Mouse (Mus musculus) C2C12 (cell line): ENCODE measurements at regions not wholly inside any gene's neighbourhood (a gene's known extent, or its start where the extent isn't known, plus 50 kb on each side); places are given as distances from the start of the nearest gene placed in this dataset.
A peak's percentile ranks its signal among the peaks of the same experiment; 100 is the strongest.

ENCODE experiments used
- H3K27me3 ChIP-seq: one replicate; pipeline ENCODE4 v1.6.1; 2011; ENCODE audit not compliant: control insufficient read depth, insufficient read depth, insufficient read length
- H3K36me3 ChIP-seq: one replicate; pipeline ENCODE4 v1.6.1; 2011; ENCODE audit not compliant: control insufficient read depth, insufficient read depth
- H3K4me3 ChIP-seq: one replicate; pipeline ENCODE4 v1.5.1; 2011; ENCODE audit warnings: mild to moderate bottlenecking, control low read depth; ENCODE audit not compliant: poor library complexity, insufficient read depth, severe bottlenecking
- H3K79me2 ChIP-seq: one replicate; pipeline ENCODE4 v1.6.1; 2011; ENCODE audit not compliant: control insufficient read depth, insufficient read depth
- H3K79me3 ChIP-seq: one replicate; pipeline ENCODE4 v1.6.1; 2011; ENCODE audit warnings: low read depth, control low read depth
- H3ac ChIP-seq: one replicate; pipeline ENCODE3; 2011; ENCODE audit warnings: low read depth; ENCODE audit not compliant: control insufficient read depth, insufficient read length
- CEBPB ChIP-seq: IDR thresholded peaks from one replicate; pipeline ENCODE4 v1.6.1; 2011; ENCODE audit warnings: low read depth, mild to moderate bottlenecking, control low read depth, moderate library complexity
- CTCF ChIP-seq: IDR thresholded peaks from one replicate; pipeline ENCODE4 v1.5.1; 2011; ENCODE audit not compliant: control insufficient read depth, insufficient read depth, insufficient read length
- FOSL1 ChIP-seq: IDR thresholded peaks from one replicate; pipeline ENCODE4 v1.8.0; 2011; ENCODE audit warnings: mild to moderate bottlenecking, low read length; ENCODE audit not compliant: poor library complexity, insufficient read depth, severe bottlenecking
- MAX ChIP-seq: IDR thresholded peaks from one replicate; pipeline ENCODE4 v1.6.1; 2011; ENCODE audit warnings: mild to moderate bottlenecking, control low read depth
- MYOD1 ChIP-seq: IDR thresholded peaks from one replicate; pipeline ENCODE4 v1.6.1; 2011; ENCODE audit warnings: low read depth; ENCODE audit not compliant: control insufficient read depth, insufficient read length
- MYOG ChIP-seq: IDR thresholded peaks from one replicate; pipeline ENCODE4 v1.6.1; 2011; ENCODE audit not compliant: control insufficient read depth, insufficient read length; ENCODE audit errors: extremely low read depth
- USF1 ChIP-seq: IDR thresholded peaks from one replicate; pipeline ENCODE4 v1.6.1; 2011; ENCODE audit warnings: low read depth, mild to moderate bottlenecking, control low read depth, moderate library complexity

GRCm38 (mm10) chr11:35006773-35007567, 114.1 kb upstream of the Slit3 start:
- Histone ChIP-seq H3K79me3 (no peaks in the 10 kb centered on the region), H3K36me3 (no peaks in the 10 kb centered on the region), H3ac (no peak overlapping the region), H3K4me3 (no peak overlapping the region), H3K27me3 (no peaks in the 10 kb centered on the region), H3K79me2 (no peaks in the 10 kb centered on the region)
- TF ChIP-seq CEBPB (no peak), MYOD1 (no peak), MYOG (no peak), FOSL1 (no peak), MAX (no peak), CTCF (no peak), USF1 (no peak)

DNA sequence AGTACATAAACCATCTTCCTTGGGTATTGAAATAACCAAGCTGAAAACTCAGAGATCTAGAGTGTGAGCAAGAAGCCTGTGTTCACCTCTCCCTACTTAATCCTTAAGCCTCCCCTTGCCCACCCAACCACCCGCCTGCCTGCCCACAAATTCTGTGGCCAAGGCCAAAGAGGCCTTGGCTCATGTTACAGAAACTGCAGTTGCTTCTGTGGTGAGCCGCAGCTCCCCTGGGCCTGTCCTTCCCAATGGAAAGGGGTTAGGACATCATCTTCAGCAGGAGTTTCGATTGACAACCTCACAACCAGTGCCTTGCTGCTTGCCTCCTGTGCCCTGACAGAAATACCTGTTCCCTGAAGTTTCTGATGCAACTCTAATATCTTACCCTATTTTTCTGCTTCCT, 115.9 kb upstream of the Slit3 start:
- Histone ChIP-seq H3K79me2 (no peaks in the 10 kb centered on the region), H3K79me3 (no peaks in the 10 kb centered on the region), H3K36me3 (no peaks in the 10 kb centered on the region), H3K4me3 (no peak overlapping the region), H3K27me3 (no peaks in the 10 kb centered on the region), H3ac (no peak overlapping the region)
- TF ChIP-seq MYOG (no peak), MAX (no peak), USF1 (no peak), CTCF (no peak), FOSL1 (no peak), MYOD1 (peak; percentile 80), CEBPB (peak; percentile 1)

GRCm38 (mm10) chr11:35004431-35004830, 116.6 kb upstream of the Slit3 start:
- Histone ChIP-seq H3K79me2 (no peaks in the 10 kb centered on the region), H3K79me3 (no peaks in the 10 kb centered on the region), H3K4me3 (no peak overlapping the region), H3K36me3 (no peaks in the 10 kb centered on the region), H3ac (no peak overlapping the region), H3K27me3 (no peaks in the 10 kb centered on the region)
- TF ChIP-seq MYOG (no peak), MAX (no peak), CTCF (no peak), CEBPB (no peak), MYOD1 (no peak), USF1 (no peak), FOSL1 (no peak)

GRCm38 (mm10) chr11:35003956-35004355, 117.1 kb upstream of the Slit3 start:
- TF ChIP-seq USF1 (no peak), MYOG (no peak), CEBPB (no peak), MYOD1 (no peak), FOSL1 (no peak)
- no peaks in the 10 kb centered on the region for H3K79me3 ChIP-seq
- no peak overlapping the region for H3ac ChIP-seq
- no peaks in the 10 kb centered on the region for H3K79me2 ChIP-seq
- H3K27me3 ChIP-seq: no peaks in the 10 kb centered on the region
- no peak overlapping the region for H3K4me3 ChIP-seq
- no peaks in the 10 kb centered on the region for H3K36me3 ChIP-seq

- no peak overlapping the region for H3ac ChIP-seq
- H3K79me2 ChIP-seq: no peaks in the 10 kb centered on the region
- H3K4me3 ChIP-seq: no peak overlapping the region
- TF ChIP-seq CEBPB (no peak), MYOD1 (no peak), CTCF (no peak), FOSL1 (no peak)
- no peaks in the 10 kb centered on the region for H3K79me3 ChIP-seq
- H3K27me3 ChIP-seq: no peaks in the 10 kb centered on the region
- no peaks in the 10 kb centered on the region for H3K36me3 ChIP-seq
Observed at GRCm38 (mm10) chr11:34997906-34998305, 123.1 kb upstream of the Slit3 start.

DNA sequence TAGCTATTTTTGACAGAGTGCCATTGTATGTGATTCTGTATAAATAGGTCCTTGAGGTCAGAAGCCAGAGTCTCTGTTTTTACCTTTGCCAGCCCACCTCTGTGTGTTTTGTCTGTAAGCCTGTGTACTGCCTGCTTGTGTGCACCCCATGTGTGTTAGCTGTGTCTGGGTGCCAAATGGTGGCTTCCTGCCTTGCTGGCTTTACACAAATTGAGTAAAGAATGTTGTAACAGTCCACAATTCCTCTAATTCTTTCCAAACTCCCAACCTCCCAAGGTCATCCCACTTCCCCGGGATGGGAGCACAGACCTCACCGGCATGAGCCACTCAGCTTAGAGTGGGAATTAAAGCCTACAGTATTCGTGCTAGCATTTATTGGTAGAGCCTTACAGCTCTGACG, 125.5 kb upstream of the Slit3 start:
- no peaks in the 10 kb centered on the region for H3K27me3 ChIP-seq
- TF ChIP-seq CTCF (no peak), MYOG (no peak), MAX (no peak), MYOD1 (no peak), CEBPB (no peak), USF1 (no peak), FOSL1 (no peak)
- no peaks in the 10 kb centered on the region for H3K36me3 ChIP-seq
- no peak overlapping the region for H3ac ChIP-seq
- H3K79me3 ChIP-seq: no peaks in the 10 kb centered on the region
- H3K79me2 ChIP-seq: no peaks in the 10 kb centered on the region
- H3K4me3 ChIP-seq: no peak overlapping the region
